Mouse (Mus musculus): Measurements from ENCODE around the gene Tnip3. TPM values are rescaled to one million over a fixed set of nuclear protein-coding genes. Genes with fewer than 3 reads are reported as not detected.

Tnip3 gene
- polyA plus RNA-seq (2014; fragmentation: Nextera tagmentation; extraction: Ambion mirVana), result not detected in 2 replicates

- Histone ChIP-seq H3K36me3 (ENCODE audit: control insufficient read depth, insufficient read depth, low read length) (no peaks in the 10 kb centered on the region), H3K4me2 (ENCODE audit: low read depth, severe bottlenecking) (no peak within 1 kb of the TSS), H3K9me3 (ENCODE audit: control insufficient read depth, low read length) (no peaks in the 10 kb centered on the region), H3K4me1 (ENCODE audit: control insufficient read depth, insufficient read depth, low read length) (no peaks in the 10 kb centered on the region), H3K27me3 (ENCODE audit: control insufficient read depth, insufficient read depth, low read length) (no peaks in the 10 kb centered on the region), H3K9ac (ENCODE audit: low read length) (no peak within 1 kb of the TSS), H3K4me3 (ENCODE audit: low read depth, low read length) (no peak within 1 kb of the TSS), H3K27ac (replicated peaks; ENCODE audit: low read depth, low read length) (no peak within 1 kb of the TSS)
- ATAC-seq (ENCODE audit: insufficient number of reproducible peaks, low FRiP score, low TSS enrichment, low read depth) (no peak), DNase-seq (ENCODE audit: low spot score) (no peak)
- 86% methylated on average over 5 of the region's 5 CpGs for WGBS
These were observed at the start of gene Tnip3 for GRCm38 (mm10) chr6:65525192-65525591. Gene Tnip3, plus strand, starts transcription at chr6:65525313.

- H3K4me1 ChIP-seq (ENCODE audit: control insufficient read depth, insufficient read depth, low read length), result no peaks in the 10 kb centered on the region
- H3K36me3 ChIP-seq (ENCODE audit: control insufficient read depth, insufficient read depth, low read length), result no peaks in the 10 kb centered on the region
- no peak overlapping the region for H3K9ac ChIP-seq (ENCODE audit: low read length)
- H3K27ac ChIP-seq (replicated peaks; ENCODE audit: low read depth, low read length), result no peak overlapping the region
- no peak overlapping the region for H3K4me2 ChIP-seq (ENCODE audit: low read depth, severe bottlenecking)
- no peak overlapping the region for H3K4me3 ChIP-seq (ENCODE audit: low read depth, low read length)
- H3K27me3 ChIP-seq (ENCODE audit: control insufficient read depth, insufficient read depth, low read length), result no peaks in the 10 kb centered on the region
- H3K9me3 ChIP-seq (ENCODE audit: control insufficient read depth, low read length), result no peaks in the 10 kb centered on the region
- ATAC-seq (ENCODE audit: insufficient number of reproducible peaks, low FRiP score, low TSS enrichment, low read depth), result no peak
- no peak for DNase-seq (ENCODE audit: low spot score)
These were observed 26.3 kb upstream of the Tnip3 start for GRCm38 (mm10) chr6:65498786-65499185.

GRCm38 (mm10) chr6:65510051-65510669 lies 15.0 kb upstream of the Tnip3 start:
- Histone ChIP-seq H3K27ac (replicated peaks; ENCODE audit: low read depth, low read length) (no peak overlapping the region), H3K27me3 (ENCODE audit: control insufficient read depth, insufficient read depth, low read length) (no peaks in the 10 kb centered on the region), H3K4me3 (ENCODE audit: low read depth, low read length) (no peak overlapping the region), H3K4me2 (ENCODE audit: low read depth, severe bottlenecking) (no peak overlapping the region), H3K9me3 (ENCODE audit: control insufficient read depth, low read length) (no peaks in the 10 kb centered on the region), H3K4me1 (ENCODE audit: control insufficient read depth, insufficient read depth, low read length) (no peaks in the 10 kb centered on the region), H3K36me3 (ENCODE audit: control insufficient read depth, insufficient read depth, low read length) (no peaks in the 10 kb centered on the region), H3K9ac (ENCODE audit: low read length) (no peak overlapping the region)
- 45% methylated on average over 4 of the region's 4 CpGs for WGBS
- DNase-seq (ENCODE audit: low spot score) (peak; percentile 82), ATAC-seq (ENCODE audit: insufficient number of reproducible peaks, low FRiP score, low TSS enrichment, low read depth) (no peak)

GRCm38 (mm10) chr6:65513813-65514212 lies 11.3 kb upstream of the Tnip3 start:
- Histone ChIP-seq H3K4me1 (ENCODE audit: control insufficient read depth, insufficient read depth, low read length) (no peaks in the 10 kb centered on the region), H3K4me3 (ENCODE audit: low read depth, low read length) (no peak overlapping the region), H3K9ac (ENCODE audit: low read length) (no peak overlapping the region), H3K36me3 (ENCODE audit: control insufficient read depth, insufficient read depth, low read length) (no peaks in the 10 kb centered on the region), H3K4me2 (ENCODE audit: low read depth, severe bottlenecking) (no peak overlapping the region), H3K27ac (replicated peaks; ENCODE audit: low read depth, low read length) (no peak overlapping the region), H3K9me3 (ENCODE audit: control insufficient read depth, low read length) (no peaks in the 10 kb centered on the region), H3K27me3 (ENCODE audit: control insufficient read depth, insufficient read depth, low read length) (no peaks in the 10 kb centered on the region)
- no peak for DNase-seq (ENCODE audit: low spot score)
- WGBS, result 92% methylated on average over 3 of the region's 3 CpGs
- no peak for ATAC-seq (ENCODE audit: insufficient number of reproducible peaks, low FRiP score, low TSS enrichment, low read depth)

- Histone ChIP-seq H3K4me2 (ENCODE audit: low read depth, severe bottlenecking) (no peak overlapping the region), H3K4me3 (ENCODE audit: low read depth, low read length) (no peak overlapping the region), H3K27me3 (ENCODE audit: control insufficient read depth, insufficient read depth, low read length) (no peaks in the 10 kb centered on the region), H3K4me1 (ENCODE audit: control insufficient read depth, insufficient read depth, low read length) (no peaks in the 10 kb centered on the region), H3K9me3 (ENCODE audit: control insufficient read depth, low read length) (no peaks in the 10 kb centered on the region), H3K36me3 (ENCODE audit: control insufficient read depth, insufficient read depth, low read length) (no peaks in the 10 kb centered on the region), H3K9ac (ENCODE audit: low read length) (no peak overlapping the region), H3K27ac (replicated peaks; ENCODE audit: low read depth, low read length) (no peak overlapping the region)
- DNase-seq (ENCODE audit: low spot score) (no peak), ATAC-seq (ENCODE audit: insufficient number of reproducible peaks, low FRiP score, low TSS enrichment, low read depth) (no peak)
- WGBS, result 86% methylated on average over 8 of the region's 8 CpGs
These were observed 8.4 kb upstream of the Tnip3 start for GRCm38 (mm10) chr6:65516759-65517158.

- ATAC-seq (ENCODE audit: insufficient number of reproducible peaks, low FRiP score, low TSS enrichment, low read depth), result no peak
These were observed 4.3 kb upstream of the Tnip3 start for GRCm38 (mm10) chr6:65520821-65521220.

GRCm38 (mm10) chr6:65527892-65528291 lies 2.8 kb downstream of the Tnip3 start:
- no peak for ATAC-seq (ENCODE audit: insufficient number of reproducible peaks, low FRiP score, low TSS enrichment, low read depth)
- no peak overlapping the region for H3K4me3 ChIP-seq (ENCODE audit: low read depth, low read length)
- H3K27me3 ChIP-seq (ENCODE audit: control insufficient read depth, insufficient read depth, low read length), result no peaks in the 10 kb centered on the region
- H3K4me1 ChIP-seq (ENCODE audit: control insufficient read depth, insufficient read depth, low read length), result no peaks in the 10 kb centered on the region
- no peak overlapping the region for H3K27ac ChIP-seq (replicated peaks; ENCODE audit: low read depth, low read length)
- DNase-seq (ENCODE audit: low spot score), result no peak
- H3K9me3 ChIP-seq (ENCODE audit: control insufficient read depth, low read length), result no peaks in the 10 kb centered on the region
- H3K36me3 ChIP-seq (ENCODE audit: control insufficient read depth, insufficient read depth, low read length), result no peaks in the 10 kb centered on the region
- 66% methylated on average over 1 of the region's 1 CpGs for WGBS
- H3K9ac ChIP-seq (ENCODE audit: low read length), result no peak overlapping the region
- no peak overlapping the region for H3K4me2 ChIP-seq (ENCODE audit: low read depth, severe bottlenecking)

More at GRCm38 (mm10) chr6:65520821-65521220, 4.3 kb upstream of the Tnip3 start:
- H3K9ac ChIP-seq (ENCODE audit: low read length), result no peak overlapping the region
- H3K4me2 ChIP-seq (ENCODE audit: low read depth, severe bottlenecking), result no peak overlapping the region
- no peak for DNase-seq (ENCODE audit: low spot score)
- H3K27ac ChIP-seq (replicated peaks; ENCODE audit: low read depth, low read length), result no peak overlapping the region
- H3K9me3 ChIP-seq (ENCODE audit: control insufficient read depth, low read length), result no peaks in the 10 kb centered on the region
- no peak overlapping the region for H3K4me3 ChIP-seq (ENCODE audit: low read depth, low read length)
- H3K27me3 ChIP-seq (ENCODE audit: control insufficient read depth, insufficient read depth, low read length), result no peaks in the 10 kb centered on the region
- no peaks in the 10 kb centered on the region for H3K36me3 ChIP-seq (ENCODE audit: control insufficient read depth, insufficient read depth, low read length)
- 80% methylated on average over 3 of the region's 3 CpGs for WGBS
- no peaks in the 10 kb centered on the region for H3K4me1 ChIP-seq (ENCODE audit: control insufficient read depth, insufficient read depth, low read length)

GRCm38 (mm10) chr6:65531232-65531848 lies 6.2 kb downstream of the Tnip3 start:
- DNase-seq (ENCODE audit: low spot score) (no peak), ATAC-seq (ENCODE audit: insufficient number of reproducible peaks, low FRiP score, low TSS enrichment, low read depth) (no peak)
- WGBS, result 73% methylated on average over 3 of the region's 3 CpGs
- Histone ChIP-seq H3K9me3 (ENCODE audit: control insufficient read depth, low read length) (no peaks in the 10 kb centered on the region), H3K4me1 (ENCODE audit: control insufficient read depth, insufficient read depth, low read length) (no peaks in the 10 kb centered on the region), H3K9ac (ENCODE audit: low read length) (no peak overlapping the region), H3K4me2 (ENCODE audit: low read depth, severe bottlenecking) (no peak overlapping the region), H3K4me3 (ENCODE audit: low read depth, low read length) (no peak overlapping the region), H3K27ac (replicated peaks; ENCODE audit: low read depth, low read length) (no peak overlapping the region), H3K27me3 (ENCODE audit: control insufficient read depth, insufficient read depth, low read length) (no peaks in the 10 kb centered on the region), H3K36me3 (ENCODE audit: control insufficient read depth, insufficient read depth, low read length) (no peaks in the 10 kb centered on the region)

- Histone ChIP-seq H3K4me1 (ENCODE audit: control insufficient read depth, insufficient read depth, low read length) (no peaks in the 10 kb centered on the region), H3K4me2 (ENCODE audit: low read depth, severe bottlenecking) (no peak overlapping the region), H3K9ac (ENCODE audit: low read length) (no peak overlapping the region), H3K27me3 (ENCODE audit: control insufficient read depth, insufficient read depth, low read length) (no peaks in the 10 kb centered on the region), H3K4me3 (ENCODE audit: low read depth, low read length) (no peak overlapping the region), H3K36me3 (ENCODE audit: control insufficient read depth, insufficient read depth, low read length) (no peaks in the 10 kb centered on the region), H3K27ac (replicated peaks; ENCODE audit: low read depth, low read length) (no peak overlapping the region), H3K9me3 (ENCODE audit: control insufficient read depth, low read length) (no peaks in the 10 kb centered on the region)
- DNase-seq (ENCODE audit: low spot score) (no peak), ATAC-seq (ENCODE audit: insufficient number of reproducible peaks, low FRiP score, low TSS enrichment, low read depth) (no peak)
- WGBS, result 76% methylated on average over 1 of the region's 1 CpGs
These were observed 8.6 kb downstream of the Tnip3 start for GRCm38 (mm10) chr6:65533687-65534086.

Measured in limb, embryonic 11.5 days (tissue).